Mouse (Mus musculus) neural tube, embryonic 13.5 days (tissue): ENCODE results near the gene Slco1a4. TPM values are rescaled to one million over a fixed set of nuclear protein-coding genes. Genes with fewer than 3 reads are reported as not detected.
A peak's percentile ranks its signal among the peaks of the same experiment; 100 is the strongest.
"Not testable (repeated sequence)": the region's sequence is repeated elsewhere in the genome, so short reads cannot be mapped to it uniquely, and the experiment has no call there.

ENCODE experiments used
- ATAC-seq: fragments of 200-750 bp; cut with Nextera tagmentation; 2 replicates; pipeline ENCODE4 v1.8.0; 2017; ENCODE audit warnings: low read depth, mild to moderate bottlenecking, moderate TSS enrichment, moderate library complexity
- H3K27ac ChIP-seq: fragments of 300-500 bp; sonication (generic); replicated peaks from 2 replicates; pipeline ENCODE4 v1.5.1; 2015; ENCODE audit warnings: moderate library complexity, mild to moderate bottlenecking, inconsistent platforms
- H3K27me3 ChIP-seq: fragments of 300-500 bp; sonication (generic); 2 replicates; pipeline ENCODE4 v1.6.1; 2015; ENCODE audit warnings: mild to moderate bottlenecking, inconsistent platforms
- H3K36me3 ChIP-seq: fragments of 300-500 bp; sonication (generic); 2 replicates; pipeline ENCODE4 v1.6.1; 2015; ENCODE audit warnings: mild to moderate bottlenecking, inconsistent platforms
- H3K4me1 ChIP-seq: fragments of 300-500 bp; sonication (generic); replicated peaks from 2 replicates; pipeline ENCODE4 v1.6.1; 2015; ENCODE audit warnings: inconsistent platforms
- H3K4me2 ChIP-seq: fragments of 300-500 bp; sonication (generic); 2 replicates; pipeline ENCODE4 v1.6.1; 2015; ENCODE audit warnings: inconsistent platforms, mild to moderate bottlenecking, moderate library complexity
- H3K4me3 ChIP-seq: fragments of 300-500 bp; sonication (generic); 2 replicates; pipeline ENCODE4 v1.5.1; 2015; ENCODE audit warnings: mild to moderate bottlenecking, inconsistent platforms
- H3K9ac ChIP-seq: fragments of 300-500 bp; sonication (generic); 2 replicates; pipeline ENCODE4 v1.6.1; 2015; ENCODE audit warnings: moderate library complexity, mild to moderate bottlenecking, inconsistent platforms
- H3K9me3 ChIP-seq: fragments of 300-500 bp; sonication (generic); 2 replicates; pipeline ENCODE4 v1.6.1; 2016; ENCODE audit warnings: inconsistent platforms
- WGBS: fragments of 180-500 bp; shearing (Covaris S2); methylation state at CpG from one replicate; pipeline ENCODE4 v1.1.7; 2015; 5-methylcytosine and 5-hydroxymethylcytosine counted together
- polyA plus RNA-seq: library from polyadenylated mRNA; unstranded; fragments of >200 nt; fragmentation: Nextera tagmentation; extraction: Ambion mirVana; gene quantifications from 2 replicates; pipeline ENCODE4 v1.2.1, GENCODE M21; 2015

Gene Slco1a4
- polyA plus RNA-seq: 0.10 and 0.61 TPM in 2 replicates

DNA sequence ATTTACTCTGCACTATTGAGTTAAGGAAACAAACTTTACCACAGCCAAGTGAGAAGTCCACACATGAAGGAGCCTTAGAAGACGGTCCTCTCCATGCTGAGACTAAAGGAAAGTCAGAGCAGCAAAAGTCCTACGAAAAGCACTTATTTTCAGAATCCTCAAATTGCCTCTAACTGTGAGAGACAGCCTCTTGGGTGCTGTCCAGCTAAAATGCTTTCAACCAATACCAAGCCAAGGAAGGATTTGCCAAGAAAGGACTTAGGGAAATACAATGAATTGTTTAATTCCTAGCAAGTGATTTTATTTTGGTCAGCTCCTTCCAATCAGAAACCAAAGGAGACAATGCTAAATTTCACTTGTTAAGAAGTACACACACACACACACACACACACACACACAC lies at the start of gene Slco1a4:
TSS of gene Slco1a4 (minus strand) at position 115 of the 400 bp plus-strand sequence.
- no peaks in the 10 kb centered on the region for H3K9me3 ChIP-seq
- no peaks in the 10 kb centered on the region for H3K36me3 ChIP-seq
- H3K27me3 ChIP-seq: no peaks in the 10 kb centered on the region
- H3K27ac ChIP-seq: no peak within 1 kb of the TSS
- H3K4me1 ChIP-seq: no peaks in the 10 kb centered on the region
- 80% methylated on average over 2 of the region's 2 CpGs for WGBS
- H3K4me2 ChIP-seq: no peak within 1 kb of the TSS
- ATAC-seq: no peak
- no peak within 1 kb of the TSS for H3K9ac ChIP-seq
- H3K4me3 ChIP-seq: no peak within 1 kb of the TSS

DNA sequence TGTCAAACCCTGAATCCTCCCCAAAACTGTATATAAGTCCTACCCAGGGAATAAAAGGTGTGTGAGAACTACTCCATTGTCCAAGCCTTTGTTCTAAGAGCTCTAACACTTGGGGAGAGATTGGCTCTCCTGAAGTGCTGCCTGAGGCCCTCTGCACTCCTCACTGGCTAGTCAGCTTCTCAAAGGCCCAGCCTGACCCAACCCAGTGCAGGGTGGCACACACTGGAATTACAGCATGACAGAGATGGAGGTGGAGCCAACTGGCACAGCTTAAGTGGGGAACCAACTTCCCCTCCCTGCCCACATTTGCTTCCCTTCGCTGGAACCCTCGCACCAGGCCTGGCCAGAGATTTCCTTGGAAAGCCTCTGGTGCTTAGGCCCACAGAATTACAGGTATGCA lies 42.2 kb upstream of the Slco1a4 start:
- Histone ChIP-seq H3K27ac (no peak overlapping the region), H3K27me3 (no peaks in the 10 kb centered on the region), H3K36me3 (no peaks in the 10 kb centered on the region), H3K9ac (no peak overlapping the region), H3K4me2 (no peak overlapping the region), H3K4me3 (no peak overlapping the region), H3K4me1 (no peaks in the 10 kb centered on the region), H3K9me3 (no peaks in the 10 kb centered on the region)
- WGBS: 71% methylated on average over 2 of the region's 2 CpGs
- ATAC-seq: no peak

DNA sequence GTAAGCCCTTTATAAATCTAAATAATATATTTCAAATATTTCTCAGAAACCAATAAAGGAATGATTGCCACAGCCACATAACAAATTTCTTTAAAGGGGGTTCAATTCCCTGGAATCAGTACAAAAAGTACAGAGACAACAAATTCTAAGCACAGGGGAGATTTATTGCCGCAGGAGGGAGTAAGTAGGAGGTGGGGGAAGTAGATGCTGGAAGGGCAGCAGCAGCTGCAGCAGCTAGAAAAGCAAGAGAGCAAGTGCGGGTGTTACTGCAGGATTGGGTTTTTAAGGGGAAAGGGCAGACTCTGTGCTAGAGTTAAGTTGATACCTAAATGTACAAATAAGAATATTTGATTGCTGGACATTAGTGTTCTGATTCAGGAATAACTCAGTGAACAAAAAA lies 33.7 kb upstream of the Slco1a4 start:
- H3K36me3 ChIP-seq: no peaks in the 10 kb centered on the region
- 41% methylated on average over 2 of the region's 2 CpGs for WGBS
- no peak overlapping the region for H3K4me3 ChIP-seq
- H3K9me3 ChIP-seq: no peaks in the 10 kb centered on the region
- H3K27me3 ChIP-seq: no peaks in the 10 kb centered on the region
- H3K4me1 ChIP-seq: no peaks in the 10 kb centered on the region
- H3K4me2 ChIP-seq: no peak overlapping the region
- H3K27ac ChIP-seq: no peak overlapping the region
- ATAC-seq: no peak
- no peak overlapping the region for H3K9ac ChIP-seq

DNA sequence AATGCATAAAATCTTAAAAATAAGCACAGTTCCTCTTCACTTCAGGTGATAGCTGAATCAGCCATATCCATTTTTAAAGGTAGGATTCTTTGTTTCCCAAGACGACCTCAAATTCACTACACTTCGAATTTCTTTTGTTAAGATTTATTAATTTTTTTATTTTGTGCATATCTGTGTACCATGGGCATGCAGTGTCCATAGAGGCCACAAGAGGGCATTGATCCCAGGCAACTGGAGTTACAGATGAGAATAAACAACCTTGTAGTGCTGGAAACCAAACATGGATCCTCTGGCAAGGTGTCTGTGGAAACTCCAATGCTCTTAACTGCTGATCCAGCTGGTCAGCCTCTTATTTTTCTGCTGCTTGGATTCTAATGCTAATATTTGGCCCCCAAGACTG lies 32.2 kb upstream of the Slco1a4 start:
- Histone ChIP-seq H3K27me3 (no peaks in the 10 kb centered on the region), H3K36me3 (no peaks in the 10 kb centered on the region), H3K4me3 (no peak overlapping the region), H3K4me1 (no peaks in the 10 kb centered on the region), H3K4me2 (no peak overlapping the region), H3K27ac (no peak overlapping the region), H3K9me3 (no peaks in the 10 kb centered on the region), H3K9ac (no peak overlapping the region)
- ATAC-seq: no peak
- 73% methylated on average over 2 of the region's 2 CpGs for WGBS

DNA sequence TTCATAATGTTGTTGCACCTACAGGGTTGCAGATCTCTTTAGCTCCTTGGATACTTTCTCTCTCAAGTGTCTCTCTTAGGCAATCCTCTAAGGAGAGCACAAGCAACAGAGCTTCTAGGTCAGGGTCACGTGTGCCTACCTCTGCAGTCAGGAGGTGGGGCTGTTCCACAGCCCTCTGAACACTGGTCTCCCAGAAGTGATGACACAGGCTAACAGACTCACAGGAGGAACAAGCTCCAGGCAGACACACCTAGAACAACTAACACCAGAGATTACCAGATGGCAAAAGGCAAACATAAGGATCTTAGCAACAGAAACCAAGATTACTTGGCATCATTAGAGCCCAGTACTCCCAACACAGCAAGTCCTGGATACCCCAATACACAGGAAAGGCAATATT lies 26.6 kb upstream of the Slco1a4 start:
- no peak overlapping the region for H3K4me2 ChIP-seq
- no peaks in the 10 kb centered on the region for H3K36me3 ChIP-seq
- no peak overlapping the region for H3K4me3 ChIP-seq
- H3K27ac ChIP-seq: no peak overlapping the region
- H3K27me3 ChIP-seq: no peaks in the 10 kb centered on the region
- 57% methylated on average over 1 of the region's 1 CpGs for WGBS
- no peak overlapping the region for H3K9ac ChIP-seq
- no peaks in the 10 kb centered on the region for H3K9me3 ChIP-seq
- no peak for ATAC-seq
- no peaks in the 10 kb centered on the region for H3K4me1 ChIP-seq

DNA sequence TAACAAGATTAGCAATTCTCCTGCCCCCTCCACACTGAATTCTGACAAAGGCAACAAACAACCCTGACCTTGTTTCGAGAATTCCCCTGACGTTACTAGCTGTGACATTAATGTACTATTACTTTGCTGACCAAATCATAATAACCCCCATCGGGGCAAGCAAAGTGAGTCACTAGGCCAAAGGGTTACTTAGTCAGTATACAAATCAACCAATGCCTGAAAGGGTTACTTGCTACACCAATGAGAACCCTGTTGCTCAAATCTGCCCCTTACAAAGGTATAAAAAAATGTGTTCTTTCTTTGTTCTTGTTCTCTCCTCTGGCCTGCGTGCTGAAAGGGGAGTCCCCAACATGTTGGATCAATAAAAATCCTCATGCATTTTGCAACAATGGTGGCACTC lies 19.7 kb upstream of the Slco1a4 start:
- not testable (repeated sequence) for H3K36me3 ChIP-seq, H3K4me3 ChIP-seq, H3K9ac ChIP-seq, H3K4me1 ChIP-seq, ATAC-seq, H3K9me3 ChIP-seq, H3K4me2 ChIP-seq, H3K27ac ChIP-seq, H3K27me3 ChIP-seq
- 73% methylated on average over 4 of the region's 4 CpGs for WGBS

DNA sequence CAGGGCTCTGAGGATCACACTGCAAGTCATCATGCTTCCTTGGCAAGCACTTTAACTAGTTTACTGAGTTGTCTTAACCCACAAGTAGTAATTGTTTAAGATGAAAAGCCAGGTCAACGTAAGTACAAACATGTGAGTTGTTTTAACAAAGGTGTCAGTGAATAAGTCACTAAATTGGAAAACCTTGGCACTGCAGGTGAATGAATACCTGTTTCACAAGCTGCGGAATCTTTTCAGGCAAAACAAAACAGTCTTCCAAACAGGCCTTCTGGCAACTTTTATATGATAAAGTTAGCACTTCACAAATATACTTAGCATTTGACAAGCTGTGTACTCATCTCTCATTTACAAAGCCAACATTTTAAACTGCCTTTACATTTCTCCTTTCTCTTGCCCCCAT lies 15.7 kb upstream of the Slco1a4 start:
- 85% methylated on average over 2 of the region's 2 CpGs for WGBS
- no peak overlapping the region for H3K27ac ChIP-seq
- ATAC-seq: no peak

DNA sequence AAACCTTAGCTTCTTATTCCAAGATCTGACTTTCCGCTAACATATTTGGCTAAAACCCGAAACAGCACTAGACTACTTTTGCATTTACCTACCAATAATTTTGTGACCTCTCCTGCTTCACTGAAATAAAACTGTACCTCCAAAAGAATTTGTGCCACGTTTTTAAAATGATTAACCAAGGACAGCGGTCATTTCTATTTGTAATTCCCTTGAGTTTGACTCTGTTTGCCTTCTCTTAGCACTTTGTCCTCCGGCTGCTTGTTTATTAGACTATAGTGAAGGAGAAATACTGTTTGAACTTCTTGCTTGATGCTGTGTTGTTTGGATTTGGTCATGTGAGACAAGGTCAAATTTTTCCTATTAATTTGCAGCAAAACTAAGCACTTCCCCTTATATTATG lies 12.7 kb upstream of the Slco1a4 start:
- ATAC-seq: no peak
- 86% methylated on average over 5 of the region's 5 CpGs for WGBS
- Histone ChIP-seq H3K4me3 (no peak overlapping the region), H3K9me3 (no peaks in the 10 kb centered on the region), H3K4me1 (no peaks in the 10 kb centered on the region), H3K36me3 (no peaks in the 10 kb centered on the region), H3K9ac (no peak overlapping the region), H3K27me3 (no peaks in the 10 kb centered on the region), H3K27ac (no peak overlapping the region), H3K4me2 (no peak overlapping the region)

More for the DNA sequence above, 15.7 kb upstream of the Slco1a4 start:
- Histone ChIP-seq H3K9ac (no peak overlapping the region), H3K36me3 (no peaks in the 10 kb centered on the region), H3K4me2 (no peak overlapping the region), H3K4me1 (no peaks in the 10 kb centered on the region), H3K27me3 (no peaks in the 10 kb centered on the region), H3K4me3 (no peak overlapping the region), H3K9me3 (no peaks in the 10 kb centered on the region)

DNA sequence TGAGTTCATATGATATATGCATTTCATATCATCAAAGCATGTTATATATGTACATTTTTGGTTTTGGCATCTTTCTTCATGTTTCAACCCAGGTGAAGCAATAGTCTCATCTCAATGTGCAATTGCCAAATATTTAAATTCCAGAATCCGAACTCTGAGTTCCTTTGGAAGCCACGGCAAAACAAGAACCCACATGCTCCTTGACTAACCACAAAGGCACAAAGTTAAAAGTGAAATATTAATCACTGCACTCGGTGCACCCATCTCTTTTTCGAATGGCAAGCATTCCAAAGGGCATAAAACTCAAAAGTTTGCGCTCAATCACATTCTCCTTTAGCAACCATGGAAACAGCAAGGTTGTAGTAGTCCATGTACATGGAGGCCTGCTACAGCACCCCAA lies 10.0 kb upstream of the Slco1a4 start:
- Histone ChIP-seq H3K4me3 (no peak overlapping the region), H3K4me2 (no peak overlapping the region), H3K9ac (no peak overlapping the region), H3K27ac (no peak overlapping the region), H3K4me1 (no peaks in the 10 kb centered on the region), H3K9me3 (no peaks in the 10 kb centered on the region), H3K27me3 (no peaks in the 10 kb centered on the region), H3K36me3 (no peaks in the 10 kb centered on the region)
- no peak for ATAC-seq
- WGBS: 82% methylated on average over 5 of the region's 5 CpGs

DNA sequence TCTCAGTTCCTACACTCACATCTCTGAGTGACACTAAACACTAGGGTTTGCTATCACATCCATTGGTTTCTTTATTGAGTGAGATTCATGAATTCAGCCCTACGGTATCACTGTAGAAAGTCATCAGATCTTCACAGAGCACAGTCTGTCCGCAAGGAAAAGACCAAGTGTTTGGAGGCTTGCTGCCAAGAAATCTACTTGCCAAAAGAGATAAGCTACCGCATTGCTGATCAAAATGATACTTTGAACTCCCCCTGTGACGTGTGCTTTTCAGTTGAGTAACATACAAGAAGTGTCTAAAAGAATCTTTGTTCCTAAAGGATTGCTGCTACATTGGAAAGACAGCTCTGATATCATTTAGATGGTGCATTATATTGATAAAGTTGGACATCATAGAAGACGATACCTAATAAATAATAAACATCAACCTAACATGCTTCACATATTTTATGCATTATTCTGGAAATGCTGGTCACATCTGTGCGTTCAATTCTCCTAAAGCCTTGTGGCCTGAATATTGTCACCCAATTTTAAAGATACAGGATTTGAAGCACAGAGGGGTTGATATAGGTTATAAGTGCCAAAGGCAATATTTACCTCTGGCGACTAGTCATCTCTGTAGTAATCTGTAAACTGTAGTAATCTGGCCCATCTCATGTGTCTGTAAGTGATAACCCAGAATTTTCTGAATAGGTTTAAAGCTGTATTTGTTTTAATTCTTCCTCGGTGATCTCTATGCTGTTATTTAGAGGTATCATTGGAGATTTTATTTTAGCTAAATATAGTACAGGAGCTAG lies 1.9 kb upstream of the Slco1a4 start:
- Histone ChIP-seq H3K9ac (no peak overlapping the region), H3K9me3 (no peaks in the 10 kb centered on the region), H3K36me3 (no peaks in the 10 kb centered on the region), H3K4me2 (no peak overlapping the region), H3K4me3 (no peak overlapping the region), H3K27me3 (no peaks in the 10 kb centered on the region), H3K4me1 (no peaks in the 10 kb centered on the region), H3K27ac (no peak overlapping the region)
- WGBS: 91% methylated on average over 8 of the region's 8 CpGs
- ATAC-seq: no peak

DNA sequence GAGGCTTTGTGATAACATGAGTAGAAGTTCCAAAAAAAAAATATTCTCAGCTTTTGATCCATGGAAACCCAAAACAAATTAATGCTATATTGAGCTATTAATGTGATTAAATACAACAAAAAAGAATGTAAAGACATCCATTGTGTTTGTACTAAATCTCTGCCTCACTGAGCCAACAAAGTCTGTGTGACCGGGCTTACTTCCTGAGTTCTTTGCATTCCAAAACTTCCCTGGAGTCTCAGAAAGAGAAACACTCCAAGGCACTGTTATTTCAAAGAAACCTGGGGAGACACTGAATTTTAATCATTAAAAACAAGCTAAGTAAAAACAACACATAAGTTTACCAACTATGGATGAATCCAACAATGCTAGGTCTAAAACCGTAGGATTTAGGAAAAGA lies 2.4 kb downstream of the Slco1a4 start:
- H3K4me3 ChIP-seq: no peak overlapping the region
- no peak overlapping the region for H3K9ac ChIP-seq
- H3K27me3 ChIP-seq: no peaks in the 10 kb centered on the region
- H3K9me3 ChIP-seq: no peaks in the 10 kb centered on the region
- no peak for ATAC-seq
- H3K27ac ChIP-seq: no peak overlapping the region
- no peaks in the 10 kb centered on the region for H3K4me1 ChIP-seq
- H3K36me3 ChIP-seq: no peaks in the 10 kb centered on the region
- WGBS: 75% methylated on average over 2 of the region's 2 CpGs
- no peak overlapping the region for H3K4me2 ChIP-seq

DNA sequence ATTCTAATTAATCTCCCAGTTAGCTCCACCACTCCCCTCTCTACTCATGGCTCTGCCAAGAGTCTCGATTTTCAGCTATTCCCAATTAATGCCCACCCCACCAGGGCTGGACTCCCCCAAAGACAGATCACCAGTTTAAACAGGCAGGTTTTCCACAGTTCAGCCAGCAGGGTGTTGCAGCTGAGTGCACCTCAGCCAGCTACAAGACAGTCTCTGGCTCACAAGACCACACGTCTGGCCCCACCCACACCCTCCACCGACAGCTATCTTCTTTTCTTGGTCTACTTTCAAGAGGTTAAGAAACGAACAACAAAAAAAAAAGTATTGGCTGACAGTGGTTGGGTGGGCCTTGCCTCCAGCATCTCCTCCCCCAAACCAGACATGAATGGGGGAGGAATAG lies 6.9 kb downstream of the Slco1a4 start:
- 39% methylated on average over 4 of the region's 4 CpGs for WGBS
- Histone ChIP-seq H3K4me2 (no peak overlapping the region), H3K9ac (no peak overlapping the region), H3K4me1 (no peaks in the 10 kb centered on the region), H3K4me3 (no peak overlapping the region), H3K27ac (no peak overlapping the region), H3K9me3 (no peaks in the 10 kb centered on the region), H3K36me3 (no peaks in the 10 kb centered on the region), H3K27me3 (no peaks in the 10 kb centered on the region)
- ATAC-seq: no peak

DNA sequence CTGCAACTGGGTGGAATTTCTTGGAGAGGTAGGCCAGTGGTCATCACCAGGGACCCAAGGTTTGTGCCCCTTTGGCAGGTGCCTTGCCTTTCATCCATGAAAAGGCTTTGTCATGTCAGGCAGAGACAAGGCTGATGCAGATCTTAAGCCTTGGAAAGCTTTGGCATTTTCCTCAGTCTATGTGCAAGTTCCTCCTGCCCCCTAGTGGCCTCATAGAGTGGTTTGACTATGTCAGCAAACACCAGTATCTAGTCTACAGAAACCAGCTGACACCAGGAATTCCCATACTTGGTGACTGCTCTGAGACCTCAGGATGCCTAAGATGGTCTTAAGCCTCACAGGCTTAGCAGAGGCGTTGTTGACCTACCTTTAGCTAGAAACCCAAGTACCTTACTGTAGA lies 58.2 kb downstream of the Slco1a4 start:
- WGBS: 29% methylated on average over 1 of the region's 1 CpGs
- H3K9me3 ChIP-seq: no peaks in the 10 kb centered on the region
- no peaks in the 10 kb centered on the region for H3K36me3 ChIP-seq
- H3K4me1 ChIP-seq: no peaks in the 10 kb centered on the region
- H3K27me3 ChIP-seq: no peaks in the 10 kb centered on the region
- H3K27ac ChIP-seq: no peak overlapping the region
- H3K4me3 ChIP-seq: no peak overlapping the region
- peak; percentile 83 for ATAC-seq
- H3K4me2 ChIP-seq: no peak overlapping the region
- H3K9ac ChIP-seq: no peak overlapping the region
